Mouse (Mus musculus) limb, embryonic 12.5 days (tissue): Measurements from ENCODE around the gene Mslnl. TPM values are rescaled to one million over a fixed set of nuclear protein-coding genes. Genes with fewer than 3 reads are reported as not detected.
A peak's percentile ranks its signal among the peaks of the same experiment; 100 is the strongest.

Experiments
- ATAC-seq: fragments of 200-750 bp; cut with Nextera tagmentation; 2 replicates; pipeline ENCODE4 v1.8.0; 2017; ENCODE audit warnings: low read depth, moderate TSS enrichment; ENCODE audit not compliant: insufficient number of reproducible peaks, insufficient read depth, low FRiP score, low TSS enrichment
- H3K27ac ChIP-seq: fragments of 300-500 bp; sonication (generic); 2 replicates; pipeline ENCODE4 v1.5.1; 2016; ENCODE audit warnings: mild to moderate bottlenecking, moderate library complexity
- H3K27me3 ChIP-seq: fragments of 300-500 bp; sonication (generic); 2 replicates; pipeline ENCODE4 v1.6.1; 2016; ENCODE audit warnings: mild to moderate bottlenecking, moderate library complexity
- H3K36me3 ChIP-seq: fragments of 300-500 bp; sonication (generic); 2 replicates; pipeline ENCODE4 v1.6.1; 2016; ENCODE audit warnings: mild to moderate bottlenecking, moderate library complexity
- H3K4me1 ChIP-seq: fragments of 300-500 bp; sonication (generic); replicated peaks from 2 replicates; pipeline ENCODE4 v1.6.1; 2016
- H3K4me2 ChIP-seq: fragments of 300-500 bp; sonication (generic); 2 replicates; pipeline ENCODE4 v1.6.1; 2016; ENCODE audit warnings: mild to moderate bottlenecking, moderate library complexity
- H3K4me3 ChIP-seq: fragments of 300-500 bp; sonication (generic); replicated peaks from 2 replicates; pipeline ENCODE4 v1.5.1; 2016; ENCODE audit warnings: mild to moderate bottlenecking
- H3K9ac ChIP-seq: fragments of 300-500 bp; sonication (generic); replicated peaks from 2 replicates; pipeline ENCODE4 v1.6.1; 2016; ENCODE audit warnings: mild to moderate bottlenecking, moderate library complexity
- H3K9me3 ChIP-seq: fragments of 300-500 bp; sonication (generic); 2 replicates; pipeline ENCODE4 v1.6.1; 2016; ENCODE audit warnings: mild to moderate bottlenecking, moderate library complexity
- WGBS: fragments of 180-500 bp; shearing (Covaris S2); methylation state at CpG from one replicate; pipeline ENCODE4 v1.1.7; 2016; 5-methylcytosine and 5-hydroxymethylcytosine counted together
- polyA plus RNA-seq: library from polyadenylated mRNA; unstranded; fragments of >200 nt; fragmentation: Nextera tagmentation; extraction: Ambion mirVana; gene quantifications from 2 replicates; pipeline ENCODE4 v1.2.1, GENCODE M21; 2016

Gene Mslnl
- polyA plus RNA-seq: not detected in 2 replicates

- whole genome bisulfite sequencing: 78% methylated on average over 3 of the region's 3 CpGs
- no peak for ATAC-seq
- no peak within 1 kb of the TSS; the same call in 1 of the 2 replicates for H3K9ac ChIP-seq
Measured at GRCm38 (mm10) chr17:25735745-25736144, at the start of gene Mslnl. TSS of gene Mslnl (plus strand) at chr17:25736042.

DNA sequence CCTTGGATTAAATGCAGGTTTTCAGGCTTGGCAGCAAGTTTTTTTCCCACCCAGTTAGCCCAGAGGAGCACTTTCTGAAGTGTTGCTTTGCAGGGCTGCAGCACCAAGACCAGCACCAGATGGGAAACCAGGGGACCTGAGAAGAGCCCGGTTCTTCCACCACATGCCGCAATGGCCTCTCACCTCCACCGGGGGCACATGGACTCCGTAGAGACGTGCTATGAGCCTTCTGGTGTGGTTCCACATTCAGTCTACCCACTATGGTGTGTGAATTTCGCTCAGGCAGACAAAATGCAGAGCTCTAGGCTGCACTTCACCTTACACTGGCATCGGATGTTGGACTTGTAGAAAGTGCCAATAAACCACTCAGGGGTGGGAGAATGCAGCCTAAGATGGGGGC, 49.5 kb upstream of the Mslnl start:
- H3K36me3 ChIP-seq: no peaks in the 10 kb centered on the region
- peaks cover 19% of the 10 kb centered on the region for H3K4me1 ChIP-seq
- WGBS: 39% methylated on average over 7 of the region's 7 CpGs
- H3K27ac ChIP-seq: no peak overlapping the region
- no peak overlapping the region for H3K9ac ChIP-seq
- H3K4me3 ChIP-seq: no peak overlapping the region
- H3K9me3 ChIP-seq: no peaks in the 10 kb centered on the region
- no peak overlapping the region for H3K4me2 ChIP-seq
- no peak for ATAC-seq
- peaks cover 17% of the 10 kb centered on the region for H3K27me3 ChIP-seq

More at GRCm38 (mm10) chr17:25735745-25736144, at the start of gene Mslnl:
- peaks cover 8% of the 10 kb centered on the region for H3K36me3 ChIP-seq
- H3K4me1 ChIP-seq: no peaks in the 10 kb centered on the region
- H3K27me3 ChIP-seq: 0 out of 2 replicates have a peak, but pooled peaks cover 5% of the 10 kb centered on the region
- H3K9me3 ChIP-seq: no peaks in the 10 kb centered on the region
- no peak within 1 kb of the TSS for H3K4me3 ChIP-seq
- H3K27ac ChIP-seq: no peak within 1 kb of the TSS
- no peak within 1 kb of the TSS for H3K4me2 ChIP-seq

GRCm38 (mm10) chr17:25688922-25689321, 46.9 kb upstream of the Mslnl start:
- Histone ChIP-seq H3K27me3 (peaks cover 17% of the 10 kb centered on the region), H3K4me3 (no peak overlapping the region), H3K4me2 (no peak overlapping the region), H3K27ac (no peak overlapping the region), H3K36me3 (no peaks in the 10 kb centered on the region), H3K9ac (no peak overlapping the region), H3K4me1 (peaks cover 19% of the 10 kb centered on the region), H3K9me3 (no peaks in the 10 kb centered on the region)
- WGBS: 81% methylated on average over 4 of the region's 4 CpGs
- no peak for ATAC-seq

DNA sequence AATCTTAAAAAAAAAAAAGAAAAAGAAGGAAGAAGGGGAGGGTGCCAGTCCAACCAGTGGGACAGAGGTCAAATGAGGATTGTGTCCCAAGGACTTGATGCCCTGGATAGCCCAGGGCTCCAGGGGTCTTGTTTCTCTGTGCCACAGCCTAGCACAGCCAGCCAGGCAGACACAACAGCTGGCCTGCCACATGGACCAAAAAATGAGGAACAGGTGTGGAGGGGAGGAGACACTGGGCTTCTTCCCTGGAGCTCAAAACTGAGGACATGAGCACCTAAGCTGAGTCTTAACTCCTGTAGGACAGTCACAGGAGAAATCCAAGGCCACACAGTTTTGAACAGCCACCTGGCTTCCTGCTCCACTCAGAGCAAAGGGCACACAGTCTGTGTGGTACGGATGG, 39.6 kb upstream of the Mslnl start:
- H3K9ac ChIP-seq: no peak overlapping the region

DNA sequence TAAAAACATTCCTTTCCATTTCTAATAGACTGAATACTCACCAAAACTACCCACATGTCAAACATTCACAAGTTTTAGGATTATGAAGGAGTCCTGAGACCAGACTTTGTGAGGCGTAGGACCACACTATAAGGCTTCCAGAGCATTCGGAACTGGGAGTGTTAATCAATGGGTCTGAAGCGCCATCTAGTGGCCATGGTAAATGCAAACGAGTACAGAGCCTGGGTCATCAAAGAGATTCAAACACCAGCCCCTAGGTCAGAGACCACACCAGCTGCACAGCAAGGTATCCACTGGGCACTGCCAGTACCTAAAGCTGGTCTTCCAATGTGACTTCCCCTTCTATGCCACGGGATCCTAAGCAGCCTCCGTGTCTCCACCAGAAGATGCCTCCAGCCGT, 37.4 kb upstream of the Mslnl start:
- Histone ChIP-seq H3K36me3 (no peaks in the 10 kb centered on the region), H3K27ac (no peak overlapping the region), H3K4me3 (no peak overlapping the region), H3K4me1 (peaks cover 7% of the 10 kb centered on the region), H3K9me3 (no peaks in the 10 kb centered on the region), H3K4me2 (no peak overlapping the region), H3K27me3 (no peaks in the 10 kb centered on the region; the same call in 1 of the 2 replicates), H3K9ac (no peak overlapping the region)
- 12% methylated on average over 7 of the region's 7 CpGs for WGBS
- 0 out of 2 replicates have a peak, but pooled peaks have one; percentile 70 for ATAC-seq

More for the DNA sequence above, 39.6 kb upstream of the Mslnl start:
- Histone ChIP-seq H3K27me3 (no peaks in the 10 kb centered on the region; the same call in 1 of the 2 replicates), H3K4me3 (no peak overlapping the region), H3K36me3 (no peaks in the 10 kb centered on the region), H3K27ac (no peak overlapping the region), H3K9me3 (no peaks in the 10 kb centered on the region), H3K4me2 (no peak overlapping the region), H3K4me1 (peaks cover 7% of the 10 kb centered on the region)
- 28% methylated on average over 1 of the region's 1 CpGs for WGBS
- ATAC-seq: no peak

- Histone ChIP-seq H3K36me3 (no peaks in the 10 kb centered on the region), H3K9me3 (no peaks in the 10 kb centered on the region), H3K4me1 (peaks cover 7% of the 10 kb centered on the region), H3K27me3 (no peaks in the 10 kb centered on the region; the same call in 1 of the 2 replicates), H3K4me3 (no peak overlapping the region), H3K9ac (no peak overlapping the region), H3K27ac (no peak overlapping the region), H3K4me2 (no peak overlapping the region)
- 58% methylated on average over 9 of the region's 9 CpGs for WGBS
- no peak for ATAC-seq
Measured at GRCm38 (mm10) chr17:25700863-25701496, 34.9 kb upstream of the Mslnl start.

- no peak overlapping the region for H3K27ac ChIP-seq
- no peaks in the 10 kb centered on the region for H3K4me1 ChIP-seq
- H3K4me2 ChIP-seq: no peak overlapping the region
- peaks cover 14% of the 10 kb centered on the region for H3K27me3 ChIP-seq
- H3K36me3 ChIP-seq: no peaks in the 10 kb centered on the region
- no peak overlapping the region for H3K9ac ChIP-seq
- H3K9me3 ChIP-seq: peaks cover 8% of the 10 kb centered on the region; the same call in 1 of the 2 replicates
- 87% methylated on average over 2 of the region's 2 CpGs for WGBS
- H3K4me3 ChIP-seq: no peak overlapping the region
- no peak for ATAC-seq
Measured at GRCm38 (mm10) chr17:25709994-25710393, 25.8 kb upstream of the Mslnl start.

- no peak overlapping the region for H3K4me3 ChIP-seq
- peaks cover 3% of the 10 kb centered on the region for H3K4me1 ChIP-seq
- H3K27ac ChIP-seq: no peak overlapping the region
- no peaks in the 10 kb centered on the region for H3K36me3 ChIP-seq
- WGBS: 79% methylated on average over 4 of the region's 4 CpGs
- peaks cover 25% of the 10 kb centered on the region for H3K27me3 ChIP-seq
- no peak overlapping the region for H3K4me2 ChIP-seq
- H3K9me3 ChIP-seq: peaks cover 8% of the 10 kb centered on the region; the same call in 1 of the 2 replicates
- H3K9ac ChIP-seq: no peak overlapping the region
- no peak for ATAC-seq
Measured at GRCm38 (mm10) chr17:25711136-25711535, 24.7 kb upstream of the Mslnl start.

- no peak overlapping the region for H3K4me2 ChIP-seq
- no peaks in the 10 kb centered on the region for H3K9me3 ChIP-seq
- H3K36me3 ChIP-seq: peaks cover 22% of the 10 kb centered on the region
- no peak overlapping the region for H3K4me3 ChIP-seq
- ATAC-seq: no peak
- WGBS: 57% methylated on average over 3 of the region's 3 CpGs
- H3K27me3 ChIP-seq: peaks cover 58% of the 10 kb centered on the region
- H3K4me1 ChIP-seq: peaks cover 22% of the 10 kb centered on the region
- H3K27ac ChIP-seq: no peak overlapping the region
- no peak overlapping the region for H3K9ac ChIP-seq
Measured at GRCm38 (mm10) chr17:25715627-25716026, 20.2 kb upstream of the Mslnl start.

DNA sequence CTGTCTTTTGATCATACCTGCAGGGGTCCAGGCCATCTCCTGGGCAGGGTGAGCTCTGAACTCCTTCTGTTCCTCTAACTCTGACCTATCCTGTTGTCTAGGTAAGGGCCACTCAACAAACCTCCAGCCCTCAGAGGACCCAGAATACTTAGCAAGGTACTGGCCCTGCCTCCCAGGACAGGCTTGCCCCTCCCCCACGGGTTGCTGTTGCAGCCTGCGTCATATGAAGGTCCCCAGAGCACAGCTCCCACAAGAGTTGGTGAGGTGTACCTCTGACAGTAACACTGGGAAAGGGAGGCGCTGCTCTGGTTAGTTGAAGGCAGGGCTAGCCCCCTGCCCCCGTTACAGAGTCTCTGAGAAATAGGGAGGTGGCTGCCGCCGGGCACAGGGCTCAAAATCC, 19.7 kb upstream of the Mslnl start:
- no peak overlapping the region for H3K27ac ChIP-seq
- ATAC-seq: no peak
- no peak overlapping the region for H3K9ac ChIP-seq
- H3K4me1 ChIP-seq: peaks cover 22% of the 10 kb centered on the region
- WGBS: 5% methylated on average over 6 of the region's 6 CpGs
- peaks cover 58% of the 10 kb centered on the region for H3K27me3 ChIP-seq
- H3K4me3 ChIP-seq: no peak overlapping the region
- H3K4me2 ChIP-seq: no peak overlapping the region
- peaks cover 27% of the 10 kb centered on the region for H3K36me3 ChIP-seq
- no peaks in the 10 kb centered on the region for H3K9me3 ChIP-seq

DNA sequence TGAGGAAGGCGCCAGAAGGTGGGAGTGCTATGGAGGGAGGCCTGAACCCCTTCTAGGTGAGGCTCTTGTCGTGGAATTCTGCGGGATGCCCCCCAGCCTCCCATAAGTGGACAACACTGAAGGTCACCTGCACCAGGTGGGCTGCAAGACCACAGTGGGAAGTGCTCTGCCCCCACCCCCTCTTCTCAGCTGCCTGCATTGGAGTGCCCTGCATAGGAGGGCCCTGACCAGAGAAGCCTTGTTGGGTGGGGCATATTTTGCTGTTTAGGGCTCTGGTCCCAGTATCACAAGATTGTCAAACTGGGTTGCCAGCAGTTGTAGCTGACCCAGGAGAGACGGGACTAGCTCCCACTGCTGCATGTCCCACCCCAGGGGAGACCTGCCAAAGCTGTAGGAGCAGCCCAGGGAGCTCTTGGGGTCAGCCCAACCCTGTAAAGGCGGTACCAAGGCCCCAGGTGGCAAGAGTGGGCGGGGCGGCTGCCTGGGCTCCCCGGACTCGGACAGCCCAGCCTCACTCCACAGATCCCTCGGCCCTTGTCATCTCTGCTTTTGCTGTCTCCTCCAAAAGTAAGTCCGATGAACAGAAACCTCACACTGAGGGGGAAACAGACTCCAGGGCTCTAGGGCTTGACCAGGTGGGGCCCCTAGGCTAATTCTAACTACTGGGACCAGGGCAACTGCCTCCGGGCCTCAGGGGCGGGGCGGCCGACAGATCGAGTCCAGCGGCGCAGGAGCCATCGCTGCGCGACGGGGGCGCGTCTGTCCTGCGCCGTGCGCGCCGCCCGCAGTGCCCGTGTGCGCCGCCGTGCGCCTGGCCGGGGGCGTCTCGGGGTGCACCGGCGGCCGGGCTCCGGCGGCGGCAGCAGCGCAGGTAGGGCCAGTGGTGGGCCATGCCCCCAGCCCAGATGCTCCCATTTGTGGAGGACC, 18.9 kb upstream of the Mslnl start, which contains the start of gene Gng13:
Gng13 (plus strand) TSS at position 461 of the 927 bp plus-strand sequence.
- H3K9ac ChIP-seq: peak within 1 kb of the TSS; percentile 66
- ATAC-seq: 0 out of 2 replicates have a peak, but pooled peaks have one; percentile 6

More for the DNA sequence above, 18.9 kb upstream of the Mslnl start, which contains the start of gene Gng13:
- Histone ChIP-seq H3K4me2 (peak within 1 kb of the TSS; percentile 88), H3K27me3 (peaks cover 56% of the 10 kb centered on the region), H3K4me1 (peaks cover 22% of the 10 kb centered on the region), H3K4me3 (peak within 1 kb of the TSS; percentile 47), H3K36me3 (peaks cover 36% of the 10 kb centered on the region), H3K9me3 (no peaks in the 10 kb centered on the region), H3K27ac (no peak within 1 kb of the TSS)
- under 1% methylated on average over 45 of the region's 45 CpGs for WGBS
